Mouse (Mus musculus): Measurements from ENCODE around the gene Narf. TPM values are rescaled to one million over a fixed set of nuclear protein-coding genes. Genes with fewer than 3 reads are reported as not detected.

Gene Narf
- total RNA-seq, 2 experiments from 2014 or later, result 102 to 103 TPM

- intact Hi-C loops (cut with DNase I), result no loop called here
- DNase-seq, result peak; percentile 34 to 49
Observed at GRCm38 (mm10) chr11:121231628-121232291, 5.3 kb upstream of the Narf start.

DNA sequence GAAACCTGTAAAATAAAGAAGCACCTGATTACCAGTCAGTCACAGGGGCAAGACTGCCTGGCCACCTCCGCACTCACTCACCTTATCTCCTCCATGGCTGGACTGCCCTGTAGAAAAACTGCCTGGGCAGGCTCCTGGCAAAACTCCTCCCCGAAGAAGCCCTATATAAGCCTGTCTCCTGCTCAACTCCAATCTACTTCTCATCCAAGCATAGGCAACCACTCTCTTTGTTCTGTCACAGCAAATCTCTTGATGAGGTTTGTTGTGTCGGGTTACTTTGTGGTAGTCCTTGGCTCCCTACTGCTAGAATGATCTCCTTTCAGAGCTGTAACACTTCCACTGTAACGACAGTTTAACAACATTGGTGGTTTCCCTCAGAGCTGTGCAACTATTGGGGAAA, 4.3 kb upstream of the Narf start:
- no peak for DNase-seq
- intact Hi-C loops (cut with DNase I), result no loop called here

- peak; percentile 24 to 51 for DNase-seq
- intact Hi-C loops (cut with DNase I), result loop anchor here (2.0 to 5.0 kb wide), 2 partner anchors 31 to 52 kb away; partner anchors contain the start of genes Hexdc and Ogfod3
Observed at GRCm38 (mm10) chr11:121235475-121236238, 1.4 kb upstream of the Narf start.

- intact Hi-C loops (cut with DNase I), result loop anchor here (2.0 to 5.0 kb wide), 2 partner anchors 33 to 50 kb away; partner anchors contain the start of genes Hexdc and Ogfod3
Observed at GRCm38 (mm10) chr11:121237345-121238128, 484 bp downstream of the Narf start.

DNA sequence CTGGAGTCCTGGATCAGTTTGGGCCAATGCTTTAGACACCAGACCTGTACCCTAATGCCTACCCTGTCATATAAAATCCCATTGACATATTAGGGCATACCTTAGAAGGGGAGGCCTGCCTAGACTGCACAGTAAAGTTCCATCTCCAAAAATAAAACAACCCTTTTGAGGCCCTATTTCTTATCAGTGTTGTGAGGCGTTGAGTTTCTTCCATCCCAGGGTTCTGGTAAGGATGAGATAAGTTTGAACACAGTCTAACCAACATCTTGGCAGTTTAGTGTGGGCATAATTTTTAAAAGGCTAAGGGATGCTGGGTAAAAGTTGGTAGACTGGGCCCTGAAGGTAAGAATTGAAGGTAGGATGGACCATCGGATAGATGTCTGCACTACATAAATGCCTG, 2.6 kb downstream of the Narf start:
- intact Hi-C loops (cut with DNase I), result loop anchor here (5.0 kb wide), 1 partner anchor 48 kb away; no protein-coding TSS in a partner anchor
- no peak for DNase-seq

More at GRCm38 (mm10) chr11:121237345-121238128, 484 bp downstream of the Narf start:
- DNase-seq, result no peak

DNA sequence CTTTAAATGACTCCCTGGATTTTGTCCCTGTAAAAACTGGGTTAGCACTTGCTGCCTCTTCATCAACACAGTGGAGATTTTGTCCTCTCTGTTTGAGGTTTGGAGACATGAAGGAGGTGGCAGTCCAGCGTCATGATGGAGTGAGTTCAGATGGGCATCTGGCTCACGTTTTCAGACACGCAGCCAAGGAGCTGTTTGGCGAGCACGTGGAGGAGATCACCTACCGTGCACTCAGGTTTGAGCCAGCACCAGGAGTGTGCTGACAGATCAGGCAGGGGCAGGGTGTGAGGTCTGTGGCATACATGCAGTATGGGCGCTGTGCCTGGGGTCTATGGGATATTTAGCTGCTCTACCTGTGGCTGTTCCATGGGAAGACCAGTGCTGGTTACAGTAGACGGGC, 13.1 kb downstream of the Narf start:
- intact Hi-C loops (cut with DNase I), result no loop called here
- no peak for DNase-seq

DNA sequence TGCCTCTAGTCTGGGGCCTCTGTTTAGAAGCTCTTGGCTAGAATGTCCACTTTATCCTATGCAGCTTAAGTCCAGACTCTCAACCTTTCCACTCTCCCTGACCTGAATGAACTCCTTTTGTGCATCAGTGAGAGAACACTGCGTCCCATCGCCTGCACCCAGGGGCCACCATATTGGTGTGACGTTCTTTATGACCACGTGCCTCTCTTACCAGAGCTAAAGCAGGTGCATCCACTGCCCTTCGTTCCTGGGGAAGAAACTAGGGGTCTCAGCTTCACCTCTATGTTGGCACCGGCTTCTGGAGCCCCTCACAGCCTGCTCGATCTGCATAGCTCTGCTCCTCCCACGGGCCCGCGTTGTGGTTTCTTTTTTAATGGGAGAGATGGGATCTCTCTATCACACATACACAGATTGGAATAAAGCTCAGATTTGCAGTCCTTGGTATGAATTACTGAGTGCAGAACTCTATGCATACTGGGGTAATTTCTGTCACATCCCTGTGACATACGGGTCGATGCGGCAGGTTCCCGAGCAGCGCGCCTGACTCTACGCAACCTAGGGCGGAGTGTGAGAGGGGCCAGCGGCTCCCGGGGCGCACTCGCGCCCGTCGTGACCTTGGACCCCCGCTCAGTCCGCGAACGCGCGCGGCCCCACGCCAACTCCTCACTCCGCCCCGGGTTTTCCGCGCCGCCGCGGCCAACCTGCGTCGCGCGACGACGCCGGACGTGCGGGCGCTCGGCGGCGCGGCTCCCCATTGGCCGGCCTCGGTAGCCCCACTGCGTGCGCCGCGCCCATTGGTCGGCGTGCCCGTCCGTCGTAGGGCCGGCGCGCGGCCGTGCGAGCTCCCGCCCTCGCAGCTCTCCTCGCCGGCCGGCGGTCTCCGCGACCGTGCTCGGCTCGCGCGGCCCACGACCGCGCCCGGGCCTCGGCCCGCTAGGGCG, 22.4 kb downstream of the Narf start, which contains the start of gene Foxk2:
Foxk2 (plus strand) TSS at position 831 of the 941 bp plus-strand sequence.
- intact Hi-C loops (cut with DNase I), result loop anchor here (2.0 to 5.0 kb wide), 2 partner anchors 55 to 88 kb away; partner anchors contain the start of genes Hexdc and Ogfod3
- peak; percentile 97 for DNase-seq

DNA sequence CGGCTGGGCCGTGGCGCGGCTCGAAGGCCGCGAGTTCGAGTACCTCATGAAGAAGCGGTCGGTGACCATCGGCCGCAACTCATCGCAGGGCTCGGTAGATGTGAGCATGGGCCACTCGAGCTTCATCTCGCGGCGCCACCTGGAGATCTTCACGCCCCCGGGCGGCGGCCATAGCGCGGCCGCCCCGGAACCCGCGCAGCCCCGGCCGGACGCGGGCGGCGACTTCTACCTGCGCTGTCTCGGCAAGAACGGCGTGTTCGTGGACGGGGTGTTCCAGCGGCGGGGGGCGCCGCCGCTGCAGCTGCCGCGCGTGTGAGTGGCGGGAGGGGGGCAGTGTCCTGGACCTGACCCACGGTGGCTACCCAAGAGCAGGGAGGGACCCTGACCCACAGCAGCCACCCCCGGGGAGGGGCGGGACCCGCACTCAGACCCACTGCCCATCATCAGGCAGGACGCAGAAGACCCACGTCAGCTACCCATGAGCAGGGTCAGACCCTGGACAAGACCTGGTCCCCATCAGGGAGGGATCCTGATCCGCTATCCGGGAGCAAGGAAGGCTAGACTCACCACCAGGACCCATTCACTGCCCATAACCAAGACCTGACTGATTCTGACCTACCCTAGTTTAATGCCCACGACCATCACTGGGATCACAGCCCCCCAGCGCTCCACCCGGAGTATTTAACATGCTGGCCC, 23.3 kb downstream of the Narf start:
- peak; percentile 17 to 54 for DNase-seq

DNA sequence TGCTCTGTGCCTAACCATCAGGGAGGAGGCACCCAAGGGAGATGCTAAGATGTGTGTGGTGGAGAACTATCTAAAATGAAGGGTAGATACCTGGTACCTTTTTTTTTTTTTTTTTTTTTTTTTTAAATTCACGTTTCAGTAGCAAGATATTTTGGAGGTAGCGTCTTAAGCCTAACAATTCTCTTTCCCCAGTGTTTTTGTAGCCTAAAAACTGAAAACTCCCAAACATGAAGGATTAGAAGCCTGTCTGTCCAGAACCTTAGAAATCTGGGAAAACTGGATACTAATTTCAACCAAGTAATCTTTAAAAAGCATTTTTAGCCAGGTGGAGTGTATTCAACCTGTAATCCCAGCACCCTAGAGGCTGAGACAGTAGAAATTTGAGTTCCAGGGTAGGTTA, 24.0 kb downstream of the Narf start:
- DNase-seq, result no peak
- intact Hi-C loops (cut with DNase I), result loop anchor here (5.0 kb wide), 1 partner anchor 86 kb away; no protein-coding TSS in a partner anchor

More for the DNA sequence above, 23.3 kb downstream of the Narf start:
- intact Hi-C loops (cut with DNase I), result loop anchor here (5.0 kb wide), 1 partner anchor 87 kb away; no protein-coding TSS in a partner anchor

GRCm38 (mm10) chr11:121277516-121277915, 40.5 kb downstream of the Narf start:
- intact Hi-C loops (cut with DNase I), result no loop called here
- DNase-seq, result no peak

GRCm38 (mm10) chr11:121278011-121278410, 41.0 kb downstream of the Narf start:
- intact Hi-C loops (cut with DNase I), result no loop called here
- DNase-seq, result no peak

- DNase-seq, result no peak
- intact Hi-C loops (cut with DNase I), result no loop called here
Observed at GRCm38 (mm10) chr11:121282911-121283310, 45.9 kb downstream of the Narf start.

GRCm38 (mm10) chr11:121289859-121290258, 52.8 kb downstream of the Narf start:
- intact Hi-C loops (cut with DNase I), result loop anchor here (5.0 kb wide), 1 partner anchor 53 kb away; the partner anchor contains the start of gene Narf

DNA sequence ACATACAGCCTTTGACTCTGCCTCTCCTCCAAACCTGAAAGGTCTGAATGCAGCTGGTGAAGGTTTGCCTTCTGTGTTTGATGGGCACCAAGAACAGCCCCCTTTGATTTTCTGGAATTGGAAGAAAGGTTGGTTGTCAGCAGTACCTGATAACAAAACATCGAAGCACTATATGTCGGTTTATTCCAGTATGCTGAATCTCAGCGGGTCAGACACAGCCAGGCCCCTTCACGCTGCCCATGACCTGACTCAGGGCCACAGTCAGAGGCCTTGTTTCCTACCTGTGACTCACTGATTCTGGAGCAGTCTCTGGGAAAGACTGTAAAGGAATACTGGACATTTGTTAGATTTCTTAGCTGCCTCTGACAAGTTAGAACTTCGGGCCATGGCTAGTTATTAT, 57.7 kb downstream of the Narf start:
- no peak for DNase-seq
- intact Hi-C loops (cut with DNase I), result no loop called here

More at GRCm38 (mm10) chr11:121289859-121290258, 52.8 kb downstream of the Narf start:
- DNase-seq, result no peak

GRCm38 (mm10) chr11:121298493-121298892, 61.4 kb downstream of the Narf start:
- intact Hi-C loops (cut with DNase I), result no loop called here
- DNase-seq, result no peak

- intact Hi-C loops (cut with DNase I), result no loop called here
- no peak for DNase-seq
Observed at GRCm38 (mm10) chr11:121300265-121300664, 63.2 kb downstream of the Narf start.

GRCm38 (mm10) chr11:121305371-121305770, 68.3 kb downstream of the Narf start:
- intact Hi-C loops (cut with DNase I), result no loop called here
- no peak for DNase-seq
